Mouse (Mus musculus) embryonic fibroblast, embryonic 13.5 days (primary cell): ENCODE measurements around the gene Iffo2. TPM values are rescaled to one million over a fixed set of nuclear protein-coding genes. Genes with fewer than 3 reads are reported as not detected.
A peak's percentile ranks its signal among the peaks of the same experiment; 100 is the strongest.

Experiments
- H3K27ac ChIP-seq: 2 replicates; pipeline ENCODE4 v1.5.1; 2012; ENCODE audit warnings: low read length, control low read depth, inconsistent platforms; ENCODE audit not compliant: insufficient read depth
- H3K4me1 ChIP-seq: 2 replicates; pipeline ENCODE4 v1.6.1; 2011; ENCODE audit warnings: low read length; ENCODE audit not compliant: control insufficient read depth, insufficient read depth
- H3K4me3 ChIP-seq: 2 replicates; pipeline ENCODE4 v1.5.1; 2011; ENCODE audit warnings: mild to moderate bottlenecking, control low read depth, low read length; ENCODE audit not compliant: insufficient read depth
- CTCF ChIP-seq: IDR thresholded peaks from 2 replicates; pipeline ENCODE4 v1.5.1; 2011; ENCODE audit warnings: mild to moderate bottlenecking, control low read depth, low read length, moderate library complexity, borderline replicate concordance; ENCODE audit not compliant: insufficient read depth
- POLR2A ChIP-seq: IDR thresholded peaks from 2 replicates; pipeline ENCODE4 v1.6.1; 2011; ENCODE audit warnings: low read depth, mild to moderate bottlenecking, control low read depth, low read length, moderate library complexity
- polyA plus RNA-seq: library from polyadenylated mRNA; stranded (reverse); fragments of >200 nt; gene quantifications from 2 replicates; pipeline ENCODE4 v1.2.4, GENCODE M21; 2011; ENCODE audit warnings: low read depth; ENCODE audit not compliant: missing spikeins, insufficient read length

Iffo2 gene
- polyA plus RNA-seq, 1 experiment = 28.5 TPM

- Histone ChIP-seq H3K4me3 (no peak overlapping the region), H3K4me1 (peaks cover 5% of the 10 kb centered on the region; the same call in 1 of the 2 replicates), H3K27ac (no peak overlapping the region)
- TF ChIP-seq CTCF (peak; percentile 96), POLR2A (no peak)
Observed at GRCm38 (mm10) chr4:139643972-139644371, 113.6 kb downstream of the Iffo2 start.

GRCm38 (mm10) chr4:139646916-139647315, 116.6 kb downstream of the Iffo2 start:
- TF ChIP-seq CTCF (no peak), POLR2A (no peak)
- Histone ChIP-seq H3K27ac (no peak overlapping the region), H3K4me3 (no peak overlapping the region), H3K4me1 (no peaks in the 10 kb centered on the region)

- no peak for TF ChIP-seq CTCF
- no peak for TF ChIP-seq POLR2A
- H3K4me1 ChIP-seq = no peaks in the 10 kb centered on the region
- H3K27ac ChIP-seq = no peak overlapping the region
- H3K4me3 ChIP-seq = no peak overlapping the region
Observed at GRCm38 (mm10) chr4:139650086-139650743, 119.9 kb downstream of the Iffo2 start.

GRCm38 (mm10) chr4:139650907-139651306, 120.6 kb downstream of the Iffo2 start:
- TF ChIP-seq POLR2A = no peak
- TF ChIP-seq CTCF = no peak
- Histone ChIP-seq H3K4me3 (no peak overlapping the region), H3K4me1 (no peaks in the 10 kb centered on the region), H3K27ac (no peak overlapping the region)

- TF ChIP-seq CTCF = no peak
- TF ChIP-seq POLR2A = no peak
- Histone ChIP-seq H3K27ac (no peak within 1 kb of the TSS), H3K4me1 (no peaks in the 10 kb centered on the region), H3K4me3 (no peak within 1 kb of the TSS)
Observed at GRCm38 (mm10) chr4:139653238-139653637, 122.9 kb downstream of the Iffo2 start, which contains the start of gene Tas1r2. TSS of gene Tas1r2 (plus strand) at chr4:139653538.

GRCm38 (mm10) chr4:139661897-139662296, 131.5 kb downstream of the Iffo2 start:
- no peak for TF ChIP-seq CTCF
- TF ChIP-seq POLR2A = no peak
- Histone ChIP-seq H3K4me3 (no peak overlapping the region), H3K27ac (no peak overlapping the region), H3K4me1 (no peaks in the 10 kb centered on the region)

- no peak overlapping the region for H3K4me3 ChIP-seq
- H3K4me1 ChIP-seq = no peaks in the 10 kb centered on the region
- TF ChIP-seq POLR2A = no peak
- TF ChIP-seq CTCF = no peak
- H3K27ac ChIP-seq = no peak overlapping the region
Observed at GRCm38 (mm10) chr4:139667632-139668031, 137.3 kb downstream of the Iffo2 start.

GRCm38 (mm10) chr4:139669847-139670246, 139.5 kb downstream of the Iffo2 start:
- Histone ChIP-seq H3K4me1 (no peaks in the 10 kb centered on the region), H3K27ac (no peak overlapping the region), H3K4me3 (no peak overlapping the region)
- TF ChIP-seq POLR2A = no peak
- TF ChIP-seq CTCF = peak; percentile 95

Other genes starting within 250 kb of the Iffo2 start
- 11.3 and 12.3 TPM in 2 replicates for gene Pqlc2, start 219.8 kb upstream of the Iffo2 start, polyA plus RNA-seq
- gene Akr7a5, start 219.8 kb upstream of the Iffo2 start, polyA plus RNA-seq = 17.1 and 18.1 TPM in 2 replicates
- 50.6 and 69.7 TPM in 2 replicates for gene Mrto4, start 178.0 kb upstream of the Iffo2 start, polyA plus RNA-seq
- 35.4 and 38.5 TPM in 2 replicates for gene Emc1, start 178.0 kb upstream of the Iffo2 start, polyA plus RNA-seq
- 107 TPM in 2 replicates for gene Ubr4, start 177.9 kb upstream of the Iffo2 start, polyA plus RNA-seq
- not detected in 2 replicates for gene Gm21969, start 72.6 kb downstream of the Iffo2 start, polyA plus RNA-seq
- 27.0 and 40.9 TPM in 2 replicates for gene Aldh4a1, start 92.3 kb downstream of the Iffo2 start, polyA plus RNA-seq
- gene Tas1r2, start 123.0 kb downstream of the Iffo2 start, polyA plus RNA-seq = not detected in 2 replicates